Mouse (Mus musculus): ENCODE measurements at regions not wholly inside any gene's neighbourhood (a gene's known extent, or its start where the extent isn't known, plus 50 kb on each side); places are given as distances from the start of the nearest gene placed in this dataset.

DNA sequence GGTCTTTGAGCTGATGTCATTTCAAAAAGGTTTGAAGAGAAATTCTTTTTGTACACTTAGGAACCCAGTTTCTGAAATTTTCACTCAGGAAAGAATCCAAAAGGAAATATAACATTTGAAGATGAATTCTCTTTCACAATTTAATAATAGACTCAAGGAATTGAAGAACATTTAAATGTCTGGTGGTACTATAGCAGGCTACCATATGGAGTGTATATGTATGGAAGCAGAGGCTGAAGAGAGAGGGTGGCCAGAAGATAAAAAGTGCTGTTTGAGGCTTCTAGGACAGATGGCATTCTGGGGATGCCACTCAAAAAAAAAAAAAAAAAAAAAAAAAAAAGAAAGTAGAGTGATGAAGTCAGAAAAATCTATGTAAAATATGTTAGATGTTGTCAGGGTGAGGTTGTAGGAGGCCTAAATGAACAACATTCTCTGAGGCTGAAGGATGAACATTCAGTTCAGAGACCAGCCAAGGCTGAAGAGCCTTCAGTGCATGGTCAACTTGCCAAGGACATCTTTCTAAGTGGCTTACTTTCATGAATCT is 170.1 kb upstream of the Arpp21 start:
- H3K4me1 ChIP-seq, result no peaks in the 10 kb centered on the region
- no peak overlapping the region for H3K4me3 ChIP-seq (replicated peaks)
- no peak overlapping the region for H3K27ac ChIP-seq
- H3K4me2 ChIP-seq, result no peak overlapping the region
- H3K27me3 ChIP-seq, result no peaks in the 10 kb centered on the region
- no peaks in the 10 kb centered on the region for H3K9me3 ChIP-seq (replicated peaks)
- H3K36me3 ChIP-seq, result no peaks in the 10 kb centered on the region
- no peak for ATAC-seq (replicated peaks; ENCODE audit: low FRiP score)
- H3K9ac ChIP-seq, result no peak overlapping the region

- no peaks in the 10 kb centered on the region for H3K36me3 ChIP-seq
- no peak for ATAC-seq (replicated peaks; ENCODE audit: low FRiP score)
- WGBS, result 73% methylated on average over 1 of the region's 1 CpGs
Measured at GRCm38 (mm10) chr9:112370746-112371145, 135.0 kb upstream of the Arpp21 start.

GRCm38 (mm10) chr9:112367291-112367690 is 131.6 kb upstream of the Arpp21 start:
- no peak for ATAC-seq (replicated peaks; ENCODE audit: low FRiP score)
- no peaks in the 10 kb centered on the region for H3K27me3 ChIP-seq

More at GRCm38 (mm10) chr9:112370746-112371145, 135.0 kb upstream of the Arpp21 start:
- Histone ChIP-seq H3K27ac (no peak overlapping the region), H3K9me3 (replicated peaks) (no peaks in the 10 kb centered on the region), H3K27me3 (no peaks in the 10 kb centered on the region), H3K4me3 (replicated peaks) (no peak overlapping the region), H3K4me2 (no peak overlapping the region), H3K9ac (no peak overlapping the region), H3K4me1 (no peaks in the 10 kb centered on the region)

GRCm38 (mm10) chr9:112361355-112361754 is 125.6 kb upstream of the Arpp21 start:
- Histone ChIP-seq H3K9me3 (replicated peaks) (no peaks in the 10 kb centered on the region), H3K4me1 (no peaks in the 10 kb centered on the region), H3K27me3 (no peaks in the 10 kb centered on the region), H3K4me2 (no peak overlapping the region), H3K9ac (no peak overlapping the region), H3K27ac (no peak overlapping the region), H3K36me3 (no peaks in the 10 kb centered on the region), H3K4me3 (replicated peaks) (no peak overlapping the region)
- no peak for ATAC-seq (replicated peaks; ENCODE audit: low FRiP score)
- 88% methylated on average over 3 of the region's 3 CpGs for WGBS

More at GRCm38 (mm10) chr9:112367291-112367690, 131.6 kb upstream of the Arpp21 start:
- Histone ChIP-seq H3K27ac (no peak overlapping the region), H3K4me2 (no peak overlapping the region), H3K9me3 (replicated peaks) (no peaks in the 10 kb centered on the region), H3K4me1 (no peaks in the 10 kb centered on the region), H3K9ac (no peak overlapping the region), H3K36me3 (no peaks in the 10 kb centered on the region), H3K4me3 (replicated peaks) (no peak overlapping the region)

GRCm38 (mm10) chr9:112358711-112359298 is 123.1 kb upstream of the Arpp21 start:
- no peak overlapping the region for H3K27ac ChIP-seq
- H3K4me1 ChIP-seq, result no peaks in the 10 kb centered on the region
- no peaks in the 10 kb centered on the region for H3K9me3 ChIP-seq (replicated peaks)
- no peak for ATAC-seq (replicated peaks; ENCODE audit: low FRiP score)
- no peaks in the 10 kb centered on the region for H3K27me3 ChIP-seq
- no peaks in the 10 kb centered on the region for H3K36me3 ChIP-seq
- WGBS, result 51% methylated on average over 5 of the region's 5 CpGs
- H3K4me3 ChIP-seq (replicated peaks), result no peak overlapping the region
- no peak overlapping the region for H3K4me2 ChIP-seq
- H3K9ac ChIP-seq, result no peak overlapping the region

DNA sequence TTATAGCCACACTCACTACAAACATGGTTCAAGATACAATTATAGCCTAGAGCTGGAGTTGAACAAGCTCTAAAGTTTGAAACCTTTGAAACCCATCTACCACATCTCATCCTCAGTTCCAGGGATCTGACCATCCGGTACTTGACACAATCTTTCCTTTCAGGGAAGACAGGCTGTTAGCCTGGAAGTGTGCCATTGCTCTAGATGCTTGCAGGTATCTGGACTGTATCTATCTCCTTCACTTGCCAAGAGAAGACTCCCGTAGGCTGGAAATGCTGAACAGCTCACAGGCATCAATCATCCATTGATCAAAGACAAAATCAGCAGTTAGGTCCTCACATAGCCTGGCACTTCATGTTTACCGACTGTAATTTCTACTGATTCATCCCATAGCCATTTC is 117.5 kb upstream of the Arpp21 start:
- Histone ChIP-seq H3K9ac (no peak overlapping the region), H3K4me2 (no peak overlapping the region), H3K36me3 (no peaks in the 10 kb centered on the region), H3K9me3 (replicated peaks) (no peaks in the 10 kb centered on the region), H3K27ac (no peak overlapping the region), H3K27me3 (no peaks in the 10 kb centered on the region), H3K4me3 (replicated peaks) (no peak overlapping the region), H3K4me1 (no peaks in the 10 kb centered on the region)
- ATAC-seq (replicated peaks; ENCODE audit: low FRiP score), result no peak
- WGBS, result 83% methylated on average over 3 of the region's 3 CpGs

- ATAC-seq (replicated peaks; ENCODE audit: low FRiP score), result no peak
- H3K27me3 ChIP-seq, result no peaks in the 10 kb centered on the region
- H3K36me3 ChIP-seq, result no peaks in the 10 kb centered on the region
- H3K4me1 ChIP-seq, result no peaks in the 10 kb centered on the region
- no peak overlapping the region for H3K27ac ChIP-seq
- no peak overlapping the region for H3K4me2 ChIP-seq
- H3K9me3 ChIP-seq (replicated peaks), result no peaks in the 10 kb centered on the region
- no peak overlapping the region for H3K9ac ChIP-seq
- no peak overlapping the region for H3K4me3 ChIP-seq (replicated peaks)
Measured at GRCm38 (mm10) chr9:112348942-112349341, 113.2 kb upstream of the Arpp21 start.

DNA sequence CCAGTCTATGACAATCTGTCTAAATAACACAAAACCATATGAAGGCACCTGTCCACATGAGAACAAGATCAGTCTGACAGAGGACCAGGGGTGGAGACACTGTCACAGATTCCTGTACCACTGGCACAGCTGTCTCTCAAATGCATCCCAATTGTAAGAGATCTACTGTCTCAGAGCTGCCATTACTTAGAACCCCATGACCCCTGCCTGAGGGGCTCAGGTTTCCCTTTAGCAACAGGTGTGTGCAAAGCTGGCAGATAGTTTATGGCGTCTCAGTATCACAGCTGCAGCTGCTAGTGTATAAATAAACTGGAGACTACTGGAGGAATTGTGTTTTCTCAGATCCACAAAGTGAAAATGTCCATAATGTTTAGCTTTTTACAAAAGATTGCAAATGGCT is 109.1 kb upstream of the Arpp21 start:
- H3K36me3 ChIP-seq, result no peaks in the 10 kb centered on the region
- peak; percentile 74 for ATAC-seq (replicated peaks; ENCODE audit: low FRiP score)
- no peak overlapping the region for H3K9ac ChIP-seq
- no peaks in the 10 kb centered on the region for H3K4me1 ChIP-seq
- H3K27ac ChIP-seq, result no peak overlapping the region
- 21% methylated on average over 1 of the region's 1 CpGs for WGBS
- H3K9me3 ChIP-seq (replicated peaks), result no peaks in the 10 kb centered on the region
- no peaks in the 10 kb centered on the region for H3K27me3 ChIP-seq
- H3K4me3 ChIP-seq (replicated peaks), result no peak overlapping the region
- no peak overlapping the region for H3K4me2 ChIP-seq

DNA sequence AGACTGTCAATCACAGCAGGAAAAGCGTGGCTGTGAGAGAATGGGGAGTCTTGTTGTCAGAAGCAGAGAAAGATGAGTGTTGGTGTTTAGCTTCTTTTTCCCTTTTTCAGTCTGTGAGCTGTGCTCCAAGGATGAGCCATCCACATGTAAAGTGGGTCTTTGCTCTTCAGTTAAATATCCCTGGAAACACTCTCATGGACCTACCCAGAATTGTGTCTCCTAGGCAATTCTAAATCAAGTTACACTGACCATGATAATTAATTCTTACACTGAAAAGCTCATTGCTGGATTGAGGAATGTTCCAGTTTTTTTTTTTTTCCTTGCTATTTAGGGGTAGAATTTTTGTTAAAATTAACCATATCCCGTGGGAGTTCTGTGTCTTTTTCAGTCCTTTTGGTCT is 104.6 kb upstream of the Arpp21 start:
- H3K36me3 ChIP-seq, result no peaks in the 10 kb centered on the region
- H3K27me3 ChIP-seq, result no peaks in the 10 kb centered on the region
- 64% methylated on average over 2 of the region's 2 CpGs for WGBS
- no peak overlapping the region for H3K27ac ChIP-seq
- no peak overlapping the region for H3K9ac ChIP-seq
- no peak for ATAC-seq (replicated peaks; ENCODE audit: low FRiP score)
- H3K4me3 ChIP-seq (replicated peaks), result no peak overlapping the region
- H3K4me2 ChIP-seq, result no peak overlapping the region
- no peaks in the 10 kb centered on the region for H3K9me3 ChIP-seq (replicated peaks)
- no peaks in the 10 kb centered on the region for H3K4me1 ChIP-seq

GRCm38 (mm10) chr9:112320016-112320415 is 84.3 kb upstream of the Arpp21 start:
- Histone ChIP-seq H3K27ac (no peak overlapping the region), H3K36me3 (no peaks in the 10 kb centered on the region), H3K4me1 (no peaks in the 10 kb centered on the region), H3K9me3 (replicated peaks) (no peaks in the 10 kb centered on the region), H3K4me3 (replicated peaks) (no peak overlapping the region), H3K9ac (no peak overlapping the region), H3K27me3 (no peaks in the 10 kb centered on the region), H3K4me2 (no peak overlapping the region)
- ATAC-seq (replicated peaks; ENCODE audit: low FRiP score), result no peak
- WGBS, result 75% methylated on average over 5 of the region's 5 CpGs

GRCm38 (mm10) chr9:112308950-112309349 is 73.2 kb upstream of the Arpp21 start:
- H3K4me2 ChIP-seq, result no peak overlapping the region
- H3K9ac ChIP-seq, result no peak overlapping the region
- no peaks in the 10 kb centered on the region for H3K4me1 ChIP-seq
- no peaks in the 10 kb centered on the region for H3K27me3 ChIP-seq
- no peak overlapping the region for H3K27ac ChIP-seq
- no peaks in the 10 kb centered on the region for H3K9me3 ChIP-seq (replicated peaks)
- no peak for ATAC-seq (replicated peaks; ENCODE audit: low FRiP score)
- H3K4me3 ChIP-seq (replicated peaks), result no peak overlapping the region
- 72% methylated on average over 5 of the region's 5 CpGs for WGBS
- H3K36me3 ChIP-seq, result no peaks in the 10 kb centered on the region

DNA sequence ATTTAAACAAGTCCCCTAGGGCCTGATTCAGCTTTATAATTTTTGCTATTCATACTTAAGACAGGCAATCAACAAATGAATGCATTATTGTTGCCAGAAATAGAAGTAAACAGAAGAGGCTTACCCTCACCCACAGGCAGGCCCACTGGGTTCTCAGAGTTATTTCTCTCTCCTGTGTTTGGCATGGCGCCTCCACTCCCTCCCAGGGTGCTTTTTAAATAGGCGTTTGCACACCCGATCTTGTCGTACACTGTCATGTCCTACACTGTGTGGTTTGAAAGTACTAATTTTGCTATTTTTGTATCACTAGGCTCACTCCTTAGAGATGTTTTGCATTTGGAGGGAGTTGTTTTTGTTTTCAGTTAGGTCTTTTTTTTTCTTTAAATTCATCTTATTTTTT is 72.1 kb upstream of the Arpp21 start:
- Histone ChIP-seq H3K4me3 (replicated peaks) (no peak overlapping the region), H3K4me2 (no peak overlapping the region), H3K27me3 (no peaks in the 10 kb centered on the region), H3K9ac (no peak overlapping the region), H3K36me3 (no peaks in the 10 kb centered on the region), H3K9me3 (replicated peaks) (no peaks in the 10 kb centered on the region), H3K4me1 (no peaks in the 10 kb centered on the region), H3K27ac (no peak overlapping the region)
- WGBS, result 84% methylated on average over 4 of the region's 4 CpGs
- no peak for ATAC-seq (replicated peaks; ENCODE audit: low FRiP score)

DNA sequence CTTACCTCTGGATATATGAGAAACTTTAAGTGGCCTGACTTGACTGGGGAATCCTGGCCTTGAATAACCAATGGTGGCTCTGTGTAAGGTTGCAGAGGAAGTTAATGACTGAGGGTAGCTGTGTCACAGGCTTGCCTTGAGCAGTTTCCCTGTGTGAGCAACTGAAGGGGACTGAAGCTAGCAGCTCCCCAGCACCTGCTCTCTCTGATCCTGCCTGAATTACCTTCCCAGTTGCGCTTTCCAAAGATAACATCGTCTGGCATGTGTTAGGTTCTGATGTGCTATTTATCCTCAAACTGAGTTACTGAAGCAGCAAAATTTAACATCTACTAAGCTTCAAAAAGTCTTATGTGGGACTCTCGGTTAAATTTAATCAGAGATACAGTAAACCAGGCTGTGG is 56.1 kb upstream of the Arpp21 start:
- Histone ChIP-seq H3K9me3 (replicated peaks) (no peaks in the 10 kb centered on the region), H3K27me3 (no peaks in the 10 kb centered on the region), H3K4me2 (no peak overlapping the region), H3K36me3 (no peaks in the 10 kb centered on the region), H3K27ac (no peak overlapping the region), H3K4me3 (replicated peaks) (no peak overlapping the region), H3K4me1 (no peaks in the 10 kb centered on the region), H3K9ac (no peak overlapping the region)
- no peak for ATAC-seq (replicated peaks; ENCODE audit: low FRiP score)
- WGBS, result 78% methylated on average over 3 of the region's 3 CpGs
